Mouse (Mus musculus): Measurements from ENCODE around the gene Sf3b6.

GRCm38 (mm10) chr12:4842456-4842855, 25.1 kb downstream of the Sf3b6 start:
- TF ChIP-seq CTCF (IDR thresholded peaks at IDR 0.05; ENCODE audit: low read depth, low read length) (no peak), EP300 (IDR thresholded peaks at IDR 0.05; ENCODE audit: insufficient read depth, low read depth, low read length) (no peak)
